Mouse (Mus musculus) MN1 (cell line): ENCODE data around the gene Ice1.

Experiments
- DNase-seq: peaks from one replicate; pipeline ENCODE4 v3.0.0-alpha.2; 2016; ENCODE audit warnings: low spot score

Gene Ice1

GRCm38 (mm10) chr13:70639639-70640038 is 2.2 kb upstream of the Ice1 start:
- no peak for DNase-seq

- DNase-seq, result peak; percentile 96
These were observed 343 bp upstream of the Ice1 start for GRCm38 (mm10) chr13:70637662-70638291.

DNA sequence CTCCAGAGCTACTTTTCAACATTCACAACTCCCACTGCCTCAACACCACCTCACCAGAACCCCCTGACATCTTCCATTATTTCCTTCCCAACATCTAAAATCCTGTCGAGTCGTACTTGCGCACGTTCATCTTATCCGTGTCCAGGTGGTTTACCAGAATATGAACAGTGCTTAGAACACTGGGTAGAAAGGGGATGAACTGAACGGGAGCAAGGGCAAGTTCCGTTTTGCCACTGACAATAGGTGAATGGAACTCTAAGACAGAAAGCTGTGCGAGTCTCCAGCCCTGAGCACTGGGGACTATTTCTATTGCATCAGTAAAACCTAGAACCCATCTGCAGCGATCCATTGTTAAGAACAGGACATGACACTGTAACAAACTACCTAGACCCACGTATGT is 728 bp downstream of the Ice1 start:
- DNase-seq, result no peak

- DNase-seq, result no peak
These were observed 1.8 kb downstream of the Ice1 start for GRCm38 (mm10) chr13:70635591-70635990.

DNA sequence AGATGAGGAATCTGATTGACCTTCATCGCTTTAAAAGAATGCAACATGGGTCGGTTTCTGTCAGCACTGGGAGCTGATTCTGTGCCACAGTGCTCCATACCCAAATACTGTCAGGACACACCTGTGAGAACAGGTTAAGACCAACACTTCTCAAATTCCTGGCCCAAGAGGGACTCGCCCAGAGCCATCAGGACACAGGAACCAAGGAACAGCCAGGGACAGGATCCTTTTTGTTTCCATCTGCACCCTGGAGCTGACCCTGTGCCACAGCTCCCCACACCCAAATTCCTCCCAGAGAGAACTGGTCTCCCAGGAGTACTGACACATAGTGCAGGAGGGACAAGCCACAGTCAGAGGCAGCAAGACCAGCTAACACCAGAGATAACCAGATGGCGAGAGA is 11.0 kb downstream of the Ice1 start:
- DNase-seq, result no peak

- no peak for DNase-seq
These were observed 11.8 kb downstream of the Ice1 start for GRCm38 (mm10) chr13:70625665-70626064.

DNA sequence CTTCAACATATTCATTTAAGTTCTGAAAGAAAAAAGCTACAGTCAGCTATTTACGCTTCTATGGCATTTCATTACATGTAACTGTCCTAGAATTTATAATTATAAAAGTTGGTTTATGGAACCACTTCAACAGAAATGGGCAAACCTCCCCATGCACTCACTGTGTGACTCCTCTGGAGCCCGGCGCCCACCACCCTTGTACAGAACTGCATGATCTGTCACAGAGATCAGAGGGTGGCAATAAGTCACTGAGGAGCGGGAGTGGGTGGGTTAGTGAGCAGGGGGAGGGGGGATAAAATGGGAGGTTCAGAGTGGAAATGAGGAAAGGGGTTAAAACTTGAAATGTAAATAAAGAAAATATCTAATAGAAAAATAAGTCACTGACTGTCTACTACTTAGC is 13.0 kb downstream of the Ice1 start:
- DNase-seq, result no peak

DNA sequence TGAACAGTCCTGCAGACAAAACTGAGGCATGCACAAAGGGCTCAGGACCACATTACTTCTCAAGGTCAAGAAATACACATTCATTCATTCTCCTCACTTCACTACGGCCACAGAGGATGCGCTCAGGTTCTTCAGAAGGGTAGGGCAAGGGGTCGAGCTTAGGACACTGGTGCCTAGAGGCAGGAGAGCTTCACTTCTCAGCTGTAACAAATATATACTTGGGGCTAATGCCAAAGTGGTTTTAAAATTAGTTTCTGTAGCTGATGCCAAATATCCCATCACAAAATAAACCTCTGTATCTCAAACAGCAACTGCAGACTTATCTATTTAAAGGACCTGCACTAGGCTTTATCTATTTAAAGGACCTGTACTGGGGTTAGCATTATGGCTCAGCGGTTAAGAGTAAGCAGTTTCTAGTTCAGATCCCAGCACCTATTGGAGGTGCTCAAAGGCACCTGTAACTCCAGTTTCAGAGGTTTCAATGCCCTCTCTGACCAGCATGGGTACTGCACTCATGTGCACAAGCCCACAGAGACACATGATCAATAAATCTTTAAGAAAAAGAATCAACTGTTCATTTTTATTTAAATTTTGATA is 14.9 kb downstream of the Ice1 start:
- DNase-seq, result no peak

GRCm38 (mm10) chr13:70621509-70621908 is 15.9 kb downstream of the Ice1 start:
- no peak for DNase-seq

DNA sequence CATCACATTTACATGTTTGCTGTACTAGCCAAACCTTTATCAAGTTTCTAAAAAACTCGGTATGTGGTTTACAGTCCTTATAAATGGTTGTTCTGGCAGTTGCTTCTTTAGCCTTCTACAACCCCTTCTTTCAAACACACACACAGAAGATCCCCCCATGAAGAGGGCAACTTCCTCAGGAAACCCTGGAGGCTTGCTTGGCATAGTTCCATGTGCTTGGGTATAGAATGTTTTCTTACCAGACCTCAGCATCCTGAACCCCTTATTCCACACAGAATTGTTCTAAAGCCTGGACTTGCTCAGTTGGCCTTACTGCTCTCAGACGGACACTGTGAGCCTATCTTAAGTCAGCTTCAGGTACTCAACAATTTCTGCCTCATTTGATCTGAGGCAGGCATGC is 24.6 kb downstream of the Ice1 start:
- DNase-seq, result no peak

DNA sequence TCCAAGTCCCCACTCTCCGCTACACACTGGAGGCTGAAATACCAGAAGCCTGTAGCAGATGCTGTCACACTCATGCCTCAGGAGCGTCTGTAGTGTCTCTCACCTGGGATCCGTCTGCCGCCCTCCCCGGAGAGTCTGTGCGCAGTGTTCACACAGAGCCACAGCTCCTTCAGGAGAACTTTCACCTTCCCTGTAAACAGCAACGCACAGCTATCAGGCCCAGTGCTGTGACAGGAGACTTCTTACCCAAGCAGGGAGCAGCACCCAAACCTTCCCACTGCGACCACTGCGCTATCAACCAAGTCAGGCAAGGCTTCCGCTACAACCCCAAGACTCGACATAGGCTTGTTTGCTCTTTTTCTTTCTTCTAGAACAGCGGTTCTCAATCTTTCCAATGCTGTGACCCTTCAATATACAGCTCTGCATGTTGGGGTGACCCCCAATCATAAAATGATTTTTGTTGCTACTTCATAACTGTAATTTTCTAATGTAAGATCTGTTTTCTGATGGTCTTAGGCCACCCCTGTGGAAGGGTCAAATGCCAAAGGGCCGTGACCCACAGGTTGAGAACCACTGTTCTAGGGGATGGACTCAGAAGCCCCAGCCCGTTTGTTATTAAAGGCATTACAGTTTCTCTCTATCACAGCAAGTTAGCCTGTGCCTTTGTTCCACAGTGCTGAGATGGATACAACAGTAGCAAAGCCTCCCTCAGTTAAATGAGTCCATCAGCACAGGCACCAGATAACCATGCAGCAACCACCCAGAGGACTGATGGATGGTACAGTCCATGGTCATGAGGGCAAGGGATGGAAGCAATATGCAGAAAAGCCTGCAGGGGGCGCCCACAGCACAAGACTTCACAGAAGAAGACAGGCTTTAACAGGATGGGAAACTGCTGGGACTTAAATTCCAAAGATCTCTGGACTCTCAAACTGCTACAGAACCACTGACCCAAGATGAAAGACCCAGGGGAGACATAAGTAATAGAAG is 26.7 kb downstream of the Ice1 start:
- peak; percentile 61 for DNase-seq

GRCm38 (mm10) chr13:70609632-70610031 is 27.8 kb downstream of the Ice1 start:
- no peak for DNase-seq

DNA sequence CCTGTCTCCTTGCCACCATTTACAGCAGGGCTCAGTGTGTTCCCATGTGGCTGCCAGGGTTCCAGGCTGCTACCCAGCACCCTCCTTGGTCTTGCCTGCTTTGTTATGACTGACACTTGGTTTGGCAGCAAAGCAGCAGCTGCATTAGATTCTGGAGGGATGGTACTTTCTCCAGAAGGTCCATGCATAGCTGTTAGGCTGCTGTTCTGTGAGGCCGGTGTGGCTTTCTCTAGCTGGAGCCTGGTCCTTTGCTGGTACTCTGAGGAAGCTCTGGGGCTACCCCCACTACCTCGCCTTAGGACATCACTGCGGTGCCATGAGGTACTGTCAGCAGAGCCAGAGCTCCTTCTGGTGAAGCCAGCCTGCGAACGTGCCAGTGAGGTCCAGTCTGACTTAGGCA is 32.1 kb downstream of the Ice1 start:
- no peak for DNase-seq

GRCm38 (mm10) chr13:70604723-70605122 is 32.7 kb downstream of the Ice1 start:
- DNase-seq, result no peak

GRCm38 (mm10) chr13:70601566-70601965 is 35.9 kb downstream of the Ice1 start:
- DNase-seq, result no peak

- DNase-seq, result no peak
These were observed 37.3 kb downstream of the Ice1 start for GRCm38 (mm10) chr13:70599964-70600619.

DNA sequence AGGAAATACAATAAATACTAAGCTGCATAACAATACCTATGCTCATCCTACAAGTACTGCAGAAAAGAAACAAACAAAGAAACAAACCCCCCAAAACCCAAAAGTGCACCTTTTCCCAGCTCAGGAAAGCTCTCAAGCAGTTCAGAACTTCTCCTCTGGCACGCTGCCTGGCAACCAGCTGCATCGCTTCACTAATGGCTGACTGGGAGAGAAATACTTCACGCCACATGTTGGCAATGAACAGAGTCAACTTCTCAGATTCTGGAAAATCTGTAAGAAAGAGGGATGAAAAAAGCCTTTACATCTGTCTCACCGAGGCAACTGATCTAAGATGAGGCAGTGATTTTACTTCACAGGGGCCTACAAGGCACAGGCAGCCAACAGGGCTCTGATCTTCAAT is 38.5 kb downstream of the Ice1 start:
- DNase-seq, result no peak

- no peak for DNase-seq
These were observed 40.5 kb downstream of the Ice1 start for GRCm38 (mm10) chr13:70596901-70597300.

DNA sequence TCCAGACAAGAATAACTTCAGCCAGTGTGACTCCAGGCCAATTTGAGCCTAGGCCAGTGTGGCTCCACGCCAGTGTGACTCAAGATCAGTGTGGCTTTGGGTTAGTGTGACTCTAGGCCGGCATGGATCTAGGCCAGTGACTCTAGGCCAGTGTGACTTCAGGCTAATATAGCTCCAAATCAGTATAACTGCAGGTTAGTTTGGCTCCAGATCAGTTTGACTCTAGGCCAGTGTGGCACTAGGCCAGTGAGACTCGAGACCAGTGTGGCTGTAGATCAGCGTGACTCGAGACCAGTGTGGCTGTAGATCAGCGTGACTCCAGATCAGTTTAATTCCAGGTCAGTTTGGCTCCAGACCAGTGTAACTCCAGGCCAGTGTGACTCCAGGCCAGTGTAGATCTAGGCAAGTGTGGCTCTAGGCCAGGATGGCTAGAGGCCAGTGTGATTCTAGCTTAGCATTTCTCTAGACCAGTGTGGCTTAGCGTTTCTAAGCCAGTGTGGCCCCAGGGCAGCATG is 47.1 kb downstream of the Ice1 start:
- DNase-seq, result no peak

DNA sequence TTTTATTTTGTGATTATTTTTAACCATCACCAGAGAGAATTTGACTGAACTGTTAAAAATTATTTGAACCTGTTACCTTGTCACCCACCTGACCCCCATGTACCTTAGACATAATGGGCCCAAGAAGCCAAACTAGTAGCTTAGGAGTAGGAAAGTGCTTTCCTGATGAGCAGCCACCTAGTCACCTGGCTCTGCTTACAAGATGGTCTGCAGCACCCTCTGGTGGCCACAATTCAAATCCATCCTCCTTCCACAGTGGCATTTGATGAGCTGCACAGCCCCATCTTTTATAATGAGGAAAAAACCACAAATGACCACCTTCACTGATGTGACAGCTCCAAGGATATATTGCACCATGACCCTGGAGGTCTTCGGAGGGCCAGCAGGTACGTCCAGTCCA is 50.5 kb downstream of the Ice1 start:
- peak; percentile 51 for DNase-seq

DNA sequence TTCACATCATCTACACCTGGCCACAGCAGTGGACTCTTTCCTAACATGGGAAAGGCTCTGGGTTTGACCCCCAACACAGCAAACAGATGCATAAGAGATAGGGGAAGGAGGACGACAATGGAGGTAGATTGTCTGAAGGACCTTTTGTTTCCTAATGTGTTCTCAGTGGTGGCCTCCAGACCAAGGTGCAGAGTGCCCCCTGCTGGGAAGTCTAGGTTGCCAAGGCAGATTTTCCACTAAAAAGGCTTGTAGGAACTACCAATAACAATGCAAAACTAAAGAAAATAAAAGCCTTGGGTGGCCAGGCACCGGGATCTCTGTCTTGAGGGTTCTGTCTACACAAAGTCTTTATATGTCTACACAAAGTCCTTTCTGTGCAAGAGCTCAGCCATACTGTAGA is 54.9 kb downstream of the Ice1 start:
- DNase-seq, result peak; percentile 46

DNA sequence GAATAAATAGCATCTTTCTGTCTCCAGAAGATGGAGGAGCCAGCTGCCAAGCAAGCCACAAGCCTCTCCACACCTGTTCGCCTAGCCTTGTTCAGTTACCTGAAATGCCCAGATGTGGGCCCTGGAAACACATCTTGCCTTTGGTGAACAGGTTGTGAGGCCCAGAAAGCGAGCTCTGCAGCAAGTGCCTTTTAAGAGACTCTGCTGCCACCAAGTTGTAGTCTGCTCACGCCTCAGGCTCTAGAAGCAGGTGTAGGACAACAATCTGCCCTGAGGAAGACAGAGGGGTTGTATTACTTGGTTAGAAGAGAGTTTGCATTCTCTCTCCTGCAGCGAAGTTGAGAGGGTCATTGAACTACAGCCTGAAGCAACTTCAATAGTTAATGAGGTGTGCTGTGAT is 55.9 kb downstream of the Ice1 start:
- no peak for DNase-seq
